Mouse (Mus musculus) activated CD4-positive, CD25-positive, alpha-beta regulatory T cell, adult 4 months (primary cell): ENCODE results near the gene Pigyl. TPM values are rescaled to one million over a fixed set of nuclear protein-coding genes. Genes with fewer than 3 reads are reported as not detected.
A peak's percentile ranks its signal among the peaks of the same experiment; 100 is the strongest.

Experiments
- ATAC-seq: one replicate; pipeline ENCODE4 v1.8.0; 2017
- polyA plus RNA-seq, 2 experiments: library from polyadenylated mRNA; unstranded; fragments of 100-300 nt; shearing (Covaris generic); gene quantifications; one replicate each; pipeline ENCODE4 v1.2.1; 2017

The Pigyl gene
- 10 to 100 TPM; 49.5 to 56.8 TPM for polyA plus RNA-seq

- peak; percentile 94 for ATAC-seq
Measured at GRCm38 (mm10) chr9:22156497-22157245, at the start of gene Pigyl. Pigyl (plus strand) TSS chr9:22156846.

GRCm38 (mm10) chr9:22108194-22108593, 48.5 kb upstream of the Pigyl start:
- ATAC-seq, result no peak

- no peak for ATAC-seq
Measured at GRCm38 (mm10) chr9:22115635-22116034, 41.0 kb upstream of the Pigyl start.

GRCm38 (mm10) chr9:22116086-22116485, 40.6 kb upstream of the Pigyl start:
- ATAC-seq, result no peak

- peak; percentile 98 for ATAC-seq
Measured at GRCm38 (mm10) chr9:22116740-22117426, 39.8 kb upstream of the Pigyl start, which contains the start of gene Elof1. Elof1 (minus strand) TSS chr9:22117172.

- peak; percentile 35 for ATAC-seq
Measured at GRCm38 (mm10) chr9:22117754-22118456, 38.7 kb upstream of the Pigyl start.

GRCm38 (mm10) chr9:22119543-22119942, 37.1 kb upstream of the Pigyl start:
- ATAC-seq, result no peak

- no peak for ATAC-seq
Measured at GRCm38 (mm10) chr9:22121545-22121944, 35.1 kb upstream of the Pigyl start.

GRCm38 (mm10) chr9:22122005-22122404, 34.6 kb upstream of the Pigyl start:
- no peak for ATAC-seq

- peak; percentile 32 for ATAC-seq
Measured at GRCm38 (mm10) chr9:22123069-22123609, 33.5 kb upstream of the Pigyl start.

GRCm38 (mm10) chr9:22124169-22124568, 32.5 kb upstream of the Pigyl start:
- no peak for ATAC-seq

GRCm38 (mm10) chr9:22125246-22126027, 31.2 kb upstream of the Pigyl start:
- no peak for ATAC-seq

- ATAC-seq, result peak; percentile 29
Measured at GRCm38 (mm10) chr9:22131226-22131981, 25.2 kb upstream of the Pigyl start.

GRCm38 (mm10) chr9:22132220-22132619, 24.4 kb upstream of the Pigyl start:
- peak; percentile 36 for ATAC-seq

GRCm38 (mm10) chr9:22134246-22134890, 22.3 kb upstream of the Pigyl start:
- peak; percentile 36 for ATAC-seq

GRCm38 (mm10) chr9:22134988-22135643, 21.5 kb upstream of the Pigyl start:
- no peak for ATAC-seq

- peak; percentile 84 for ATAC-seq
Measured at GRCm38 (mm10) chr9:22135644-22136390, 20.8 kb upstream of the Pigyl start, which contains the start of gene Acp5. Acp5 (minus strand) TSS chr9:22135711.

- ATAC-seq, result no peak
Measured at GRCm38 (mm10) chr9:22136765-22137547, 19.7 kb upstream of the Pigyl start.

- no peak for ATAC-seq
Measured at GRCm38 (mm10) chr9:22138480-22138879, 18.2 kb upstream of the Pigyl start.
